Mouse (Mus musculus) G1E (cell line): ENCODE measurements around the gene Sc5d. TPM values are rescaled to one million over a fixed set of nuclear protein-coding genes. Genes with fewer than 3 reads are reported as not detected.

ENCODE experiments used
- ATAC-seq: 2 replicates; pipeline ENCODE4 v1.8.0; 2016; ENCODE audit warnings: mild to moderate bottlenecking; ENCODE audit not compliant: insufficient number of reproducible peaks, poor library complexity, low FRiP score, severe bottlenecking; ENCODE audit errors: extremely low read depth
- DNase-seq: peaks from one replicate; pipeline ENCODE4 v3.0.0; 2012; ENCODE audit warnings: low spot score
- H3K27me3 ChIP-seq: 2 replicates; pipeline ENCODE4 v1.6.1; 2012; ENCODE audit warnings: mild to moderate bottlenecking, low read length, inconsistent platforms; ENCODE audit not compliant: insufficient read depth
- H3K36me3 ChIP-seq: replicated peaks from 2 replicates; pipeline ENCODE3; 2012; ENCODE audit warnings: mild to moderate bottlenecking, inconsistent platforms
- H3K4me1 ChIP-seq: 2 replicates; pipeline ENCODE4 v1.6.1; 2012; ENCODE audit warnings: low read depth, low read length, inconsistent platforms, mixed read lengths; ENCODE audit not compliant: insufficient read depth
- H3K4me3 ChIP-seq: 2 replicates; pipeline ENCODE4 v1.5.1; 2012; ENCODE audit warnings: low read depth, mild to moderate bottlenecking, inconsistent platforms, low read length, moderate library complexity, mixed read lengths
- H3K9me3 ChIP-seq: replicated peaks from 2 replicates; pipeline ENCODE4 v1.6.1; 2012; ENCODE audit warnings: inconsistent platforms
- CTCF ChIP-seq: IDR thresholded peaks from 2 replicates; pipeline ENCODE4 v1.5.1; 2012; ENCODE audit warnings: low read depth, low read length, inconsistent platforms, mixed read lengths
- GATA1 ChIP-seq: IDR thresholded peaks from 2 replicates; pipeline ENCODE4 v1.6.1; 2012; ENCODE audit warnings: borderline replicate concordance, low read length, inconsistent platforms, mixed read lengths
- GATA2 ChIP-seq: IDR thresholded peaks from 2 replicates; pipeline ENCODE4 v1.6.1; 2012; ENCODE audit warnings: low read depth, low read length, inconsistent platforms, borderline replicate concordance
- POLR2AphosphoS5 ChIP-seq: IDR thresholded peaks from 2 replicates; pipeline ENCODE4 v1.6.1; 2012; ENCODE audit warnings: low read depth, low read length, inconsistent platforms; ENCODE audit not compliant: insufficient replicate concordance
- TAL1 ChIP-seq: conservative IDR thresholded peaks from 2 replicates; pipeline ENCODE4 v1.6.1; 2012; ENCODE audit warnings: low read depth, low read length, inconsistent platforms, mixed read lengths
- polyA plus RNA-seq: library from polyadenylated mRNA; stranded (reverse); fragments of >175 nt; gene quantifications from 2 replicates; pipeline ENCODE4 v1.2.3, GENCODE M21; 2012
- total RNA-seq, 2 experiments: library from RNA; stranded (forward) in 1 of 2; stranded (reverse) in 1 of 2; fragments of 200-1000 nt in 1 of 2; fragments of >200 nt in 1 of 2; fragmentation: Nextera tagmentation in 1 of 2; gene quantifications; 2 replicates each; pipeline ENCODE4 v1.2.3; 2014 to 2017

Sc5d gene
- total and polyA plus RNA-seq, 3 experiments = 5.1 to 113 (median 64.7) TPM

DNA sequence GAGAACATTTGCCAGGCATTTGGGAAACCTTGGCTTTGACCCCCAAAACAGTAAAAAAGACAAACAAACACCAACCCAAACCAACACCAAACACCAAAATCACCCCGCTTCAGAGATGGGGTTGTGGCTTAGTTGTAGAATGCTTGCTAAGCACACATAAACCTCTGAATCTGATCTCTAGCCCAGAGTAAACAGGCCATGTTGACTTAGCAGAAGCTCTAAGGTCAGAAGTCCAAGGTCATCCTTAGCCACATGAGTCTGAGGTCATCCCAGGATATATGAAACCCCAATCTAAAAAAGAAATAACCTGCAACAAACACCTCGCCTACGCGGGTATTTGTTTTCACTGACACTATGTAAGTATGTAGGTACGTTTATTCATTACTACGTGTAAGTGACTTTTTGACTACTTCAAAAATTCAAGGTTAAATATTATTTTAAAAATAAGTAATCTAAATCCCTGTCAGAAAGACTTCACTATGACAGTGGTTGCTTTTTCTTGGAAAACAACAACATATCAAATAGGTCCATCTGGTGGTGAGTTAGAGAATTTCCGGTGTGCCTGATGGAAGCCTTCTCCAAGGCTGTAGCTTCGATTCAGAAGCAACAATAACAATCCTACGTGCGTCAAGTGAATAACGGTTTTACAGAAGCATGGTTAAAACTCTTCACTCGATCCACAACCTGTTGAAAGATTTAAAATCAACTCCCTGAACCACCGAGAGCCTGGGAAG lies 11.1 kb upstream of the Sc5d start:
- DNase-seq (no peak), ATAC-seq (no peak)
- no peaks in the 10 kb centered on the region for H3K4me1 ChIP-seq

DNA sequence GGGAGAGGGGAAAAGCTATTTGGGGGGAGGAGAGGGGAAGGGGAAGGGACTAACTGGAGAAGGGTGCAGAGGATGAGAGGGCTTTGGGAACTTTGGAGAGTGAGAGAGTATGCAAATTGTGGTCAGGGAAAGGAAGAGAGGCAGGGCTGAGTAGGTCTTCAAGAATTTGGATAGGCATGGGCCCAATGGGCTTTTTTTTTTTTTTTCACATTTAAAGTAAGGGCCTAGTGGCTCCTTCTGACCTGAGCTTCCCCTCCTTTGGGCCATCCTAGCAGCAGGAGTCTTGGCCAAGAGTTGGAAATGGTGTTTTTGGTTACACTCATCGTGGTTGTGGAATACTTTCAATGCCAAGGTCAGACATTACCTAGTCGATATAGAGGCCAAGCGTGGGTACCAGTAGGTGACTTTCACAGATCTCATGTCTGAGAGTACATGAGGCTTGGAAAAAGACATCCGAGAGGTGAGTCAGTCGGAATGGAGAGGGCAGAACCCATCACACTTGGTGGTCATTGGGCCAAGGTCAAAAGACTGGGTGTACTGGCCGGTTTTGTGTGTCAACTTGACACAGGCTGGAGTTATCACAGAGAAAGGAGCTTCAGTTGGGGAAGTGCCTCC lies 9.7 kb upstream of the Sc5d start:
- Histone ChIP-seq H3K4me3 (no peak overlapping the region), H3K9me3 (no peaks in the 10 kb centered on the region), H3K27me3 (peaks cover 24% of the 10 kb centered on the region), H3K36me3 (no peaks in the 10 kb centered on the region), H3K4me1 (no peaks in the 10 kb centered on the region)
- DNase-seq (no peak), ATAC-seq (no peak)
- TF ChIP-seq GATA2 = no peak
- TF ChIP-seq POLR2AphosphoS5 = no peak
- no peak for TF ChIP-seq TAL1
- no peak for TF ChIP-seq GATA1
- TF ChIP-seq CTCF = no peak

More for the DNA sequence above, 11.1 kb upstream of the Sc5d start:
- TF ChIP-seq GATA2 (no peak), POLR2AphosphoS5 (no peak), CTCF (no peak), GATA1 (no peak), TAL1 (no peak)
- peaks cover 25% of the 10 kb centered on the region for H3K27me3 ChIP-seq
- H3K9me3 ChIP-seq = no peaks in the 10 kb centered on the region
- H3K36me3 ChIP-seq = no peaks in the 10 kb centered on the region
- no peak overlapping the region for H3K4me3 ChIP-seq

DNA sequence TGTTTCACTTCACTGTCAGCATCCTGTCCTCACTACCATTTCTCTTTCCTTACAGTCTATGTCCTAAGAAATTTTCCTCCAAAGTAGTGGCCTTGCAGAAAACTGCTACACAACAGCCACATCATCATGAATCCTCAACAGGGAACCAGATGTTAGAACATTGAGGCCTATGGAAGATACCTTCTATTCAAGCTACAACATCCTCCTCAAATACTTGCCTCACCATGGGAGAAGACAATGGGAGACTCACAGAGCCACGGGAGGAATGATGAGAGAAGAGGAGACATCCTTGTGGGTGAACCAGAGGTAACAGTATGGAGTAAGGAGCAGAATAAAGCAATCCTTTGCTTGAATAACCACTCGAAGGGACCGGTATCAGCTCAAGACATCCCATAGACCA lies 9.1 kb upstream of the Sc5d start:
- H3K4me3 ChIP-seq = no peak overlapping the region
- no peaks in the 10 kb centered on the region for H3K4me1 ChIP-seq
- no peaks in the 10 kb centered on the region for H3K36me3 ChIP-seq
- H3K9me3 ChIP-seq = no peaks in the 10 kb centered on the region
- no peak for DNase-seq
- no peak for TF ChIP-seq TAL1
- ATAC-seq = no peak
- H3K27me3 ChIP-seq = peaks cover 24% of the 10 kb centered on the region

DNA sequence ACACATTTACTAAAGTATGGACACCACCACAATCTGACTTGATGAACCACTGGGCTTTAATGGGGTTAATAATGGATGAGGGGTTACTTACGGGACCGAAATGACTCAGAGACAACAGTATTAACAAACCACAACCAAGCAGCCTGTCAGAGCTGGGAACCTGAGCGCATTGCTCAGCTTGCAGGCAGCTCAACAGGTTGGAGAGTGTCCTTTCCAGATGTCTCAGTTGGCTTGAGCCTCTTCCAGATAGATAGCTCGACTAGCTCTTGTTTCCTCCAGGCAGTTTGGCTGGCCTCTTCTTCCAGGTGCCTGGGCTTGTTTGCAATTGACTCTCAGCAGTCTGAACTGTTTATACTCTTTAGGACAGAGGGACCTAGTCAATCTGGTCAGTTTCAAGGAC lies 8.6 kb upstream of the Sc5d start:
- Histone ChIP-seq H3K36me3 (no peaks in the 10 kb centered on the region), H3K4me1 (no peaks in the 10 kb centered on the region), H3K27me3 (peaks cover 24% of the 10 kb centered on the region), H3K9me3 (no peaks in the 10 kb centered on the region), H3K4me3 (no peak overlapping the region)
- TF ChIP-seq GATA1 (no peak), TAL1 (no peak), POLR2AphosphoS5 (no peak), GATA2 (no peak), CTCF (no peak)
- ATAC-seq (no peak), DNase-seq (no peak)

DNA sequence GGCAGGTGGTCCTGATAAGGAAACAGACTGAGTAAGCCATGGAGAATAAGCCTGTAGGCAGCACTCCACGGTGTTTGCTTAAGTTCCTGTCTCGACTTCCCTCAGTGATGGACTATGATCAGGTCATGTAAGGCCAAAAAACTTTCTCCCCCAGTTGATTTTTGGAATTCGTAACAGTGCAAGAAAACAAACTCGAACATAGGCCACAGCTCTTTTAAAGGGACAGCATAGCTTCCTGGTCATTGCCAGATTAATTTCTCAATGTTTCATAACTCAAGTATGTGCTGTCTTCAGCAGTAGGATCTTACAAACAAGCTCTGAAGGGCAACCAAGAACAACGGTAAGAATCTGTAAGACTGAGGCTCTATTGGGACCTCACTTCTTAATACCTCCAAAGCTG lies 7.4 kb upstream of the Sc5d start:
- Histone ChIP-seq H3K4me1 (no peaks in the 10 kb centered on the region), H3K36me3 (no peaks in the 10 kb centered on the region), H3K4me3 (no peak overlapping the region), H3K9me3 (no peaks in the 10 kb centered on the region), H3K27me3 (peaks cover 18% of the 10 kb centered on the region)
- DNase-seq = no peak
- no peak for TF ChIP-seq GATA1
- no peak for TF ChIP-seq POLR2AphosphoS5
- no peak for TF ChIP-seq TAL1
- ATAC-seq = no peak

DNA sequence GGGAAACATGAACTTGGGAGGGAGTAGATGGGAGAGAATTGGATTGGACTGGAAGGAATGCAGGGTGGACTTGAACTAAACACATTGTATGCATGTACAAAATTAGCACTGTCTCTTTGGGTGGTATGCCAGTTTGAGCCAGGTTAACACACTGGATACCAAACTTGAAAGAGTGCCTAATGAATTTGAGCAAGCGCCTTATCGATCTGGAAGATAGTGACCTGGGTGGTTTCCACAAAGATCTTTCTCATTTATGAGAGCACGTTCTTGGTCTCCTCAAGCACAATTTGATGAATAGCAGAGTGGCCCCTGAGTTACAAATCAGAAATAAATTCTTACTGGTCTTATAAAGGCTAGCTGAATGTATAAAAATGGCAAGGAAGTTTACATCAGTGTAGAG lies 6.6 kb upstream of the Sc5d start:
- no peak for TF ChIP-seq GATA1
- TF ChIP-seq GATA2 = no peak
- no peak for TF ChIP-seq POLR2AphosphoS5
- TF ChIP-seq CTCF = no peak
- no peak for TF ChIP-seq TAL1
- Histone ChIP-seq H3K4me1 (peaks cover 1% of the 10 kb centered on the region; the same call in 1 of the 2 replicates), H3K36me3 (peaks cover 1% of the 10 kb centered on the region), H3K4me3 (no peak overlapping the region), H3K27me3 (peaks cover 14% of the 10 kb centered on the region), H3K9me3 (no peaks in the 10 kb centered on the region)
- DNase-seq (no peak), ATAC-seq (no peak)

DNA sequence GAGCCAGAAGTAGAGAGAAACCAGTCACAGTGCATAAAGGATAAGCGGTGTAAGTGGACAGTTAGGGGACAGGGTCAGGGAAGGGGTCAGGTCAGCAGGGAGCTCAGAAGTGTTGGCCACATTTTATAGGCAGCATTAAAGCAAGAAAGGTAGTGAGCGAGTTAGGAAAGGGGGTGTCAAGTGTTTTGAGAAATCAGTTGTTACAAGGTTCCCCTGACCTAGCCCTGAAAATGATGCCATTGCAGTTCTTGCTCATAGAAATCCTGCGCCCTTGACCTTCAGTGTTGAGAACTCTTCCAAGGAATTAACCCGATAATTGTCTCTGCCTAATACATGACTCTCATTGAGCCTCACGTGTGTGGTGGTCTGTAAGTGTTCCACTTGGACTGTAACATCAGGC lies 6.0 kb upstream of the Sc5d start:
- Histone ChIP-seq H3K4me3 (no peak overlapping the region), H3K4me1 (peaks cover 6% of the 10 kb centered on the region), H3K36me3 (peaks cover 4% of the 10 kb centered on the region), H3K9me3 (no peaks in the 10 kb centered on the region), H3K27me3 (peaks cover 14% of the 10 kb centered on the region)
- ATAC-seq (no peak), DNase-seq (no peak)
- no peak for TF ChIP-seq TAL1
- no peak for TF ChIP-seq GATA2
- no peak for TF ChIP-seq CTCF
- TF ChIP-seq POLR2AphosphoS5 = no peak
